Mouse (Mus musculus): ENCODE results near the gene Spcs3.
"Not testable (repeated sequence)": the region's sequence is repeated elsewhere in the genome, so short reads cannot be mapped to it uniquely, and the experiment has no call there.

The Spcs3 gene

GRCm38 (mm10) chr8:54529382-54530296 is at the start of gene Spcs3, which contains the start of gene Asb5:
Spcs3 (minus strand) TSS chr8:54529998.
Asb5 (plus strand) TSS chr8:54529580.
- DNase-seq (ENCODE audit: low spot score in 2 of 2), result peak; percentile 93 to 95

GRCm38 (mm10) chr8:54570618-54571609 is 41.1 kb upstream of the Spcs3 start:
- DNase-seq (ENCODE audit: low spot score in 2 of 2), result no peak

GRCm38 (mm10) chr8:54567168-54567567 is 37.4 kb upstream of the Spcs3 start:
- no peak for DNase-seq (ENCODE audit: low spot score in 2 of 2)

GRCm38 (mm10) chr8:54565603-54566260 is 35.9 kb upstream of the Spcs3 start:
- no peak for DNase-seq (ENCODE audit: low spot score in 2 of 2)

GRCm38 (mm10) chr8:54565181-54565580 is 35.4 kb upstream of the Spcs3 start:
- no peak for DNase-seq (ENCODE audit: low spot score in 2 of 2)

GRCm38 (mm10) chr8:54562137-54562536 is 32.3 kb upstream of the Spcs3 start:
- no peak for DNase-seq (ENCODE audit: low spot score in 2 of 2)

- no peak for DNase-seq (ENCODE audit: low spot score in 2 of 2)
These were observed 25.1 kb upstream of the Spcs3 start for GRCm38 (mm10) chr8:54554921-54555320.

- no peak for DNase-seq (ENCODE audit: low spot score in 2 of 2)
These were observed 20.3 kb upstream of the Spcs3 start for GRCm38 (mm10) chr8:54550026-54550574.

GRCm38 (mm10) chr8:54548383-54548782 is 18.6 kb upstream of the Spcs3 start:
- DNase-seq (ENCODE audit: low spot score in 2 of 2), result no peak

- no peak for DNase-seq (ENCODE audit: low spot score in 2 of 2)
These were observed 11.5 kb upstream of the Spcs3 start for GRCm38 (mm10) chr8:54541331-54541730.

GRCm38 (mm10) chr8:54537285-54537684 is 7.5 kb upstream of the Spcs3 start:
- no peak for DNase-seq (ENCODE audit: low spot score in 2 of 2)

GRCm38 (mm10) chr8:54535172-54535571 is 5.4 kb upstream of the Spcs3 start:
- DNase-seq (ENCODE audit: low spot score in 2 of 2), result no peak

GRCm38 (mm10) chr8:54528571-54528970 is 1.2 kb downstream of the Spcs3 start:
- DNase-seq (ENCODE audit: low spot score in 2 of 2), result no peak

GRCm38 (mm10) chr8:54526700-54527099 is 3.1 kb downstream of the Spcs3 start:
- no peak for DNase-seq (ENCODE audit: low spot score in 2 of 2)

- no peak for DNase-seq (ENCODE audit: low spot score in 2 of 2)
These were observed 4.2 kb downstream of the Spcs3 start for GRCm38 (mm10) chr8:54525606-54526005.

- DNase-seq (ENCODE audit: low spot score in 2 of 2), result no peak
These were observed 9.3 kb downstream of the Spcs3 start for GRCm38 (mm10) chr8:54520516-54520915.

- no peak for DNase-seq (ENCODE audit: low spot score in 2 of 2)
These were observed 10.9 kb downstream of the Spcs3 start for GRCm38 (mm10) chr8:54518756-54519460.

- not testable (repeated sequence) for DNase-seq (ENCODE audit: low spot score in 2 of 2)
These were observed 17.6 kb downstream of the Spcs3 start for GRCm38 (mm10) chr8:54512200-54512599.

- DNase-seq (ENCODE audit: low spot score in 2 of 2), result no peak
These were observed 18.0 kb downstream of the Spcs3 start for GRCm38 (mm10) chr8:54511791-54512190.

GRCm38 (mm10) chr8:54509221-54509721 is 20.5 kb downstream of the Spcs3 start:
- no peak for DNase-seq (ENCODE audit: low spot score in 2 of 2)
